Mouse (Mus musculus): ENCODE results near the gene Ap2b1.
A peak's percentile ranks its signal among the peaks of the same experiment; 100 is the strongest.

The Ap2b1 gene

GRCm38 (mm10) chr11:83403787-83404186 is 105.0 kb downstream of the Ap2b1 start:
- no peak for DNase-seq

GRCm38 (mm10) chr11:83406391-83406790 is 107.6 kb downstream of the Ap2b1 start:
- no peak for DNase-seq

- no peak for DNase-seq
Observed at GRCm38 (mm10) chr11:83408242-83408641, 109.4 kb downstream of the Ap2b1 start.

- DNase-seq: no peak
Observed at GRCm38 (mm10) chr11:83409087-83409754, 110.4 kb downstream of the Ap2b1 start, which contains the start of gene Rasl10b. Gene Rasl10b (plus strand): TSS chr11:83409137.

- no peak for DNase-seq
Observed at GRCm38 (mm10) chr11:83409792-83410291, 111.0 kb downstream of the Ap2b1 start.

- DNase-seq: no peak
Observed at GRCm38 (mm10) chr11:83410510-83410909, 111.7 kb downstream of the Ap2b1 start.

- DNase-seq: no peak
Observed at GRCm38 (mm10) chr11:83417080-83417479, 118.3 kb downstream of the Ap2b1 start.

- DNase-seq: peak; percentile 64
Observed at GRCm38 (mm10) chr11:83417708-83418107, 118.9 kb downstream of the Ap2b1 start.

GRCm38 (mm10) chr11:83418566-83418965 is 119.7 kb downstream of the Ap2b1 start:
- DNase-seq: peak; percentile 82

GRCm38 (mm10) chr11:83420338-83420737 is 121.5 kb downstream of the Ap2b1 start:
- DNase-seq: no peak

- DNase-seq: no peak
Observed at GRCm38 (mm10) chr11:83421305-83421704, 122.5 kb downstream of the Ap2b1 start.

- DNase-seq: peak; percentile 70
Observed at GRCm38 (mm10) chr11:83424681-83425080, 125.9 kb downstream of the Ap2b1 start.

GRCm38 (mm10) chr11:83426964-83427363 is 128.1 kb downstream of the Ap2b1 start:
- DNase-seq: no peak

GRCm38 (mm10) chr11:83429355-83429754 is 130.5 kb downstream of the Ap2b1 start, which contains the start of gene Gas2l2:
Gene Gas2l2 (minus strand): TSS chr11:83429455.
- no peak for DNase-seq

- no peak for DNase-seq
Observed at GRCm38 (mm10) chr11:83432533-83432932, 133.7 kb downstream of the Ap2b1 start.

GRCm38 (mm10) chr11:83437377-83437776 is 138.6 kb downstream of the Ap2b1 start, which contains the start of gene 1700020L24Rik:
Gene 1700020L24Rik (plus strand): TSS chr11:83437677.
- DNase-seq: no peak

- no peak for DNase-seq
Observed at GRCm38 (mm10) chr11:83439426-83440060, 140.7 kb downstream of the Ap2b1 start.

- peak; percentile 83 for DNase-seq
Observed at GRCm38 (mm10) chr11:83440081-83441064, 141.5 kb downstream of the Ap2b1 start.

- DNase-seq: no peak
Observed at GRCm38 (mm10) chr11:83441235-83441634, 142.4 kb downstream of the Ap2b1 start.

- DNase-seq: peak; percentile 72
Observed at GRCm38 (mm10) chr11:83442596-83443267, 143.9 kb downstream of the Ap2b1 start.

GRCm38 (mm10) chr11:83443824-83444223 is 145.0 kb downstream of the Ap2b1 start:
- DNase-seq: no peak

GRCm38 (mm10) chr11:83445001-83445400 is 146.2 kb downstream of the Ap2b1 start:
- DNase-seq: no peak

All from right cerebral cortex, adult 18-20 months (tissue).